Mouse (Mus musculus): ENCODE data around the gene Arfgap2. TPM values are rescaled to one million over a fixed set of nuclear protein-coding genes. Genes with fewer than 3 reads are reported as not detected.
"Not testable (repeated sequence)": the region's sequence is repeated elsewhere in the genome, so short reads cannot be mapped to it uniquely, and the experiment has no call there.

The Arfgap2 gene
- polyA plus RNA-seq (2014; fragmentation: Nextera tagmentation; extraction: Ambion mirVana) = 72.9 and 76.4 TPM in 2 replicates

DNA sequence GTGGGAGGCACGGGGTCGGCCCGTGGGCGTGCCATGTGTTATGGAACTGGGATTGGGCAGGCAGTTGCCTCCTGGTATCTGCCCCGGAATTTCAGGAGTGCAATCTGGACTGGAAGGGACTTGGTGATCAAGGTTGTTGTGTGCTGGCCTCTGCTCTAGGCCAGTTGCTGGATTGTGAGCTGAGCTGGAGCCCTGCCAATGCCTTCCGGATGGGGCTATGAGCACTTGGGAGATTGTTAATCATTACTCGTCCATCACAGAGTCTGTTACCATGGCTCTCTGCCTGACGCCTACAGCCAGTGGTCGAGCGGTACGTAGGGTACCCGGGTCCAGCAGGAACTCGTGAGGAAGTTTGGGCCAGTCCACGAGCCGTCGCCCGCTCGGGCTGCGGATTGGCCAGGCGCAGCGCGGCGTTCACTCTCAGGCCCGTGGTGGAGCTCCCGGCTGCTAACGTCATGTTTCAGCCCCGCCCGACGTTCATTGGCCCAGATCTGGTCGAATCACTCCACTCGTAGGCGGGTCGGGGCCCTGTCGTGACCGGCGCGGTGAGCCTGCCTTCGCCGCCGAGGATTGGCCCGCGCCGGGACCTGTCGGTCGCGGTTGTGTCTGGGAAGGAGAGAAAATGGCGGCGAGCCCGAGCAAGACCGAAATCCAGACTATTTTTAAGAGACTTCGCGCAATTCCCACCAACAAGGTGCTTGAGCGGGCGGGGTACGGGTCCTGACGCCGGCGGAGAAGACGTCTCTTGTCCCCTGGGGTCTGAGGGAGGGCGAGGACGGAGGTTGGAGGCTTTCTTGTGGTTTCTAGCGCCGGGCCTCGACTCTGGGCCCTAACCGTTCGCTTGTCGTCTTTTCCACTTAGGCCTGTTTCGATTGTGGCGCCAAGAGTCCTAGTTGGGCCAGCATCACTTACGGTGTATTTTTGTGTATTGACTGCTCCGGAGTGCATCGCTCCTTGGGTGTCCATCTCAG lies at the start of gene Arfgap2:
TSS of gene Arfgap2 (plus strand) at position 264 of the 971 bp plus-strand sequence.
- Histone ChIP-seq H3K9ac (ENCODE audit: low read length) (peak within 1 kb of the TSS; percentile 91), H3K27me3 (replicated peaks; ENCODE audit: control insufficient read depth, insufficient read depth, low read length) (no peaks in the 10 kb centered on the region), H3K4me2 (ENCODE audit: low read length) (peak within 1 kb of the TSS; percentile 87), H3K4me1 (ENCODE audit: control insufficient read depth, insufficient read depth, low read length) (peaks cover 5% of the 10 kb centered on the region; the same call in 1 of the 2 replicates), H3K36me3 (ENCODE audit: control insufficient read depth, insufficient read depth, low read length) (peaks cover 42% of the 10 kb centered on the region), H3K4me3 (ENCODE audit: low read depth, low read length) (peak within 1 kb of the TSS; percentile 83), H3K9me3 (replicated peaks; ENCODE audit: control insufficient read depth, low read length) (no peaks in the 10 kb centered on the region), H3K27ac (ENCODE audit: low read depth, low read length) (peak within 1 kb of the TSS; percentile 92)
- DNase-seq (ENCODE audit: low spot score) (peak; percentile 99), ATAC-seq (peak; percentile 99)
- 2% methylated on average over 72 of the region's 72 CpGs for WGBS

DNA sequence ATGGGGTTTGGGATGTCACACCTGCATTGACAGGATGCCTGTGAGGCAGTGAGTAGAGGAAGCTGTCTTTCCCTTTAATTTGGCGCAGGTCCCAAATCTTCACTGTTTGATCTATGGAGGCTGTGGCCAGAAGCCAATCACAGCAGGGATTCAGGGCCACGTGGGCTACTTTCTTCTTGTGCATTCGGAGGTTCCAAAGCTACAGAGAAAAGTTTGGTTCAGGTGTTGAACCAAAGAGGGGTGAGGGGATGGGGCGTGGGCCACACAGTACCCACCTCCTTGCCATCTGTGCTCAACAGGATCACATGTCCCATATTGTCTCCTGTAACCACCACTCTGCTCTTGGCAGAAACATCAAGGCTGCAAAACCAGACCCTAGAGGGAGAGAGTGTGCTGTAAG lies 47.7 kb upstream of the Arfgap2 start:
- Histone ChIP-seq H3K4me1 (ENCODE audit: control insufficient read depth, insufficient read depth, low read length) (no peaks in the 10 kb centered on the region), H3K9me3 (replicated peaks; ENCODE audit: control insufficient read depth, low read length) (no peaks in the 10 kb centered on the region), H3K27me3 (replicated peaks; ENCODE audit: control insufficient read depth, insufficient read depth, low read length) (no peaks in the 10 kb centered on the region), H3K36me3 (ENCODE audit: control insufficient read depth, insufficient read depth, low read length) (peaks cover 26% of the 10 kb centered on the region), H3K4me3 (ENCODE audit: low read depth, low read length) (no peak overlapping the region), H3K9ac (ENCODE audit: low read length) (no peak overlapping the region), H3K4me2 (ENCODE audit: low read length) (no peak overlapping the region), H3K27ac (ENCODE audit: low read depth, low read length) (no peak overlapping the region)
- peak; percentile 46 for ATAC-seq
- DNase-seq (ENCODE audit: low spot score) = peak; percentile 59
- 47% methylated on average over 4 of the region's 4 CpGs for WGBS

DNA sequence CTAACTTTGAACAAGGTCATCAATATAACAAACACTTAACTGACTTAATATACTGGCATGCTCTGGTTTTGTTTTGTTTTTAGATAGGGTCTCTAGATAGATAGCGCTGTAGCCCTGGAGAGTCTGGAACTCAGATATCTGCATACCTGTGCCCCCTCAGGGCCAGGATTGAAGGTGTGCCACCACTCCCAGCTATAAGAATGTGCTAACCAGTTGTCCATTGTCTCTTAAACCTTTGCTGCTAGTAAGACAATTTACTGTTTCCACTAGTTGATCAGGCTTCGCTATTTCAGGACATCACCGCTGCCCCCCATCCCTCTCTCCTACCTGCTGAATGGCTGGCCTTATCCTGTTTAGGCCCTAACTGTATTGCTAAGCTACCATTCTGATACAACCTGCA lies 44.3 kb upstream of the Arfgap2 start:
- Histone ChIP-seq H3K9me3 (replicated peaks; ENCODE audit: control insufficient read depth, low read length) (no peaks in the 10 kb centered on the region), H3K4me1 (ENCODE audit: control insufficient read depth, insufficient read depth, low read length) (no peaks in the 10 kb centered on the region), H3K4me3 (ENCODE audit: low read depth, low read length) (no peak overlapping the region), H3K9ac (ENCODE audit: low read length) (no peak overlapping the region), H3K27ac (ENCODE audit: low read depth, low read length) (no peak overlapping the region), H3K27me3 (replicated peaks; ENCODE audit: control insufficient read depth, insufficient read depth, low read length) (no peaks in the 10 kb centered on the region), H3K36me3 (ENCODE audit: control insufficient read depth, insufficient read depth, low read length) (peaks cover 9% of the 10 kb centered on the region; the same call in 1 of the 2 replicates), H3K4me2 (ENCODE audit: low read length) (no peak overlapping the region)
- WGBS = over 99% methylated on average over 3 of the region's 3 CpGs
- ATAC-seq = no peak
- no peak for DNase-seq (ENCODE audit: low spot score)

GRCm38 (mm10) chr2:91223614-91224013 lies 41.2 kb upstream of the Arfgap2 start:
- Histone ChIP-seq H3K9me3 (replicated peaks; ENCODE audit: control insufficient read depth, low read length) (no peaks in the 10 kb centered on the region), H3K36me3 (ENCODE audit: control insufficient read depth, insufficient read depth, low read length) (no peaks in the 10 kb centered on the region), H3K27me3 (replicated peaks; ENCODE audit: control insufficient read depth, insufficient read depth, low read length) (no peaks in the 10 kb centered on the region), H3K27ac (ENCODE audit: low read depth, low read length) (no peak overlapping the region), H3K9ac (ENCODE audit: low read length) (no peak overlapping the region), H3K4me1 (ENCODE audit: control insufficient read depth, insufficient read depth, low read length) (no peaks in the 10 kb centered on the region), H3K4me2 (ENCODE audit: low read length) (no peak overlapping the region), H3K4me3 (ENCODE audit: low read depth, low read length) (no peak overlapping the region)
- DNase-seq (ENCODE audit: low spot score) (no peak), ATAC-seq (no peak)
- WGBS = 75% methylated on average over 2 of the region's 2 CpGs

- H3K4me3 ChIP-seq (ENCODE audit: low read depth, low read length) = no peak overlapping the region
- WGBS = 75% methylated on average over 2 of the region's 2 CpGs
These were observed 35.0 kb upstream of the Arfgap2 start for GRCm38 (mm10) chr2:91229735-91230134.

DNA sequence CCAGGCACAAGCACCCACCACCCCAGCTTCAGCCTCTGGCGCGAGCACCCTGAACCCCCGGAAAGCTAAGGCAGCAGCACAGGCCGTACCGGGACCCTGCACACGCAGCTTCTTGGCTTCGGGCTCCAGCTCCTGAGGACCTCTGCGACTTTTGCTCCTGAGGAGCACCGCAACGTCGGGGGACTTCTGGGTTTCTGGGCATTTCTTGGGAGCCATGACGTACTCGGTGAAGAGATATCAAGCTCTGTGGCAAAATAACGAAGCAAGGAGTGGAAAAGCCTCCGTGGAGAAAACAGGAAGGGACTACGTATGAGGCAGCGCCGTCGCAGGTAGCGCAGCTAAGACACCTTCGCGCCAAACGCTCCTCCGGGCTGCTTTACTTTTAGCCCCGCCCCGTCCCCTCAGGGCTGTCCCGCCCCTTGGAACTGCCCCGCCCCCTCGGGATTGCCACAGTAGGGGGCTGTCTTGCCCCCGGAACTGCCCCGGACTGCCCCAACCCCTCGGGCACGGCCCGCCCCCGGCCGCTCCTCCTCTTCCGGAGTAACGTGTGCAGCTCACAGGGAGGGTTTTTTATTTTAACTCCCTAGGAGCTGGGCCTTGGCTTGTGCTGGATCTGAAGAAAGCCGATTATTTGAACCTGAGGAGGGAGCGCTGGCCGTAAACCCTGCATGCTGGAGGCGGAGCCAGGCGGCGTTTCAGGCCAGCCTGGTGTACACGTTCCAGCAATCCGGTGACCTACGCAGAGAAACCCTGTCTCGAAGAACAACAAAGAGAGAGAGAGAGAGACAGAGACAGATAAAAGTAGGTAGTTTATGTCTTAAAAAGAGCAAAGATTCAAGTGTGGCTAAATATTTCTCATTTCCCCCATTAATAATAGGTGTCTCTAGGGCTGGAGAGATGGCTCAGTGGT lies 27.9 kb upstream of the Arfgap2 start, which contains the start of gene Ddb2:
TSS of gene Ddb2 (minus strand) at position 382 of the 910 bp plus-strand sequence.
- no peaks in the 10 kb centered on the region for H3K27me3 ChIP-seq (replicated peaks; ENCODE audit: control insufficient read depth, insufficient read depth, low read length)
- DNase-seq (ENCODE audit: low spot score) = peak; percentile 97
- H3K9ac ChIP-seq (ENCODE audit: low read length) = peak within 1 kb of the TSS; percentile 55
- peak within 1 kb of the TSS; percentile 76 for H3K27ac ChIP-seq (ENCODE audit: low read depth, low read length)
- peak; percentile 98 for ATAC-seq
- no peaks in the 10 kb centered on the region for H3K9me3 ChIP-seq (replicated peaks; ENCODE audit: control insufficient read depth, low read length)
- H3K4me1 ChIP-seq (ENCODE audit: control insufficient read depth, insufficient read depth, low read length) = 0 out of 2 replicates have a peak, but pooled peaks cover 4% of the 10 kb centered on the region
- WGBS = under 1% methylated on average over 48 of the region's 48 CpGs
- peak within 1 kb of the TSS; percentile 55 for H3K4me3 ChIP-seq (ENCODE audit: low read depth, low read length)
- no peaks in the 10 kb centered on the region for H3K36me3 ChIP-seq (ENCODE audit: control insufficient read depth, insufficient read depth, low read length)
- peak within 1 kb of the TSS; percentile 77 for H3K4me2 ChIP-seq (ENCODE audit: low read length)

More at GRCm38 (mm10) chr2:91229735-91230134, 35.0 kb upstream of the Arfgap2 start:
- Histone ChIP-seq H3K36me3 (ENCODE audit: control insufficient read depth, insufficient read depth, low read length) (no peaks in the 10 kb centered on the region), H3K4me2 (ENCODE audit: low read length) (no peak overlapping the region), H3K27me3 (replicated peaks; ENCODE audit: control insufficient read depth, insufficient read depth, low read length) (no peaks in the 10 kb centered on the region), H3K27ac (ENCODE audit: low read depth, low read length) (no peak overlapping the region), H3K9ac (ENCODE audit: low read length) (no peak overlapping the region), H3K9me3 (replicated peaks; ENCODE audit: control insufficient read depth, low read length) (no peaks in the 10 kb centered on the region), H3K4me1 (ENCODE audit: control insufficient read depth, insufficient read depth, low read length) (no peaks in the 10 kb centered on the region)
- no peak for DNase-seq (ENCODE audit: low spot score)
- ATAC-seq = no peak

DNA sequence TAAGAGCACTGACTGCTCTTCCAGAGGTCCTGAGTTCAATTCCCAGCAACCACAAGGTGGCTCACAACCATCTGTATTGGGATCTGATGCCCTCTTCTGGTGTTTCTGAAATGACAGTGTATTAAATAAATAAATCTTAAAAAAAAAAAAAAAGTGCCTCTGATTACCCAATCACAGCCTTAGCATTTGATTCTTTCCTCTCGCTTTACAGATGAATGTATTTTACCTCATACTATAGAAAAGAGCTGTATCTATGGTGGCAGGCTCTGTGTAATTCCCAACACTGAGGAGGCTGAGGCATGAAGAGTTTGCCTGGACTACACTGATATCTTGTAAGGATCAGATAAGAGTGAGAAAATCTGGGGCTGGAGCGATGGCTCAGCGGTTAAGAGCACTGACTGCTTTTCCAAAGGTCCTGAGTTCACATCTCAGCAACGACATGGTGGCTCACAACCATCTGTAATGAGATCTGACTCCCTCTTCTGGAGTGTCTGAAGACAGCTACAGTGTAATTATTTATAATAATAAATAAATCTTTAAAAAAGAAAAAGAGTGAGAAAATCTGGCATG lies 27.2 kb upstream of the Arfgap2 start:
- peak; percentile 67 for ATAC-seq
- DNase-seq (ENCODE audit: low spot score) = peak; percentile 60
- H3K27me3 ChIP-seq (replicated peaks; ENCODE audit: control insufficient read depth, insufficient read depth, low read length); H3K36me3 ChIP-seq (ENCODE audit: control insufficient read depth, insufficient read depth, low read length); H3K4me1 ChIP-seq (ENCODE audit: control insufficient read depth, insufficient read depth, low read length); H3K9me3 ChIP-seq (replicated peaks; ENCODE audit: control insufficient read depth, low read length): not testable (repeated sequence)
- H3K9ac ChIP-seq (ENCODE audit: low read length) = peak overlapping the region; percentile 55; the same call in 1 of the 2 replicates
- H3K4me3 ChIP-seq (ENCODE audit: low read depth, low read length) = peak overlapping the region; percentile 55
- H3K4me2 ChIP-seq (ENCODE audit: low read length) = peak overlapping the region; percentile 77
- WGBS = 18% methylated on average over 4 of the region's 4 CpGs
- H3K27ac ChIP-seq (ENCODE audit: low read depth, low read length) = peak overlapping the region; percentile 76

DNA sequence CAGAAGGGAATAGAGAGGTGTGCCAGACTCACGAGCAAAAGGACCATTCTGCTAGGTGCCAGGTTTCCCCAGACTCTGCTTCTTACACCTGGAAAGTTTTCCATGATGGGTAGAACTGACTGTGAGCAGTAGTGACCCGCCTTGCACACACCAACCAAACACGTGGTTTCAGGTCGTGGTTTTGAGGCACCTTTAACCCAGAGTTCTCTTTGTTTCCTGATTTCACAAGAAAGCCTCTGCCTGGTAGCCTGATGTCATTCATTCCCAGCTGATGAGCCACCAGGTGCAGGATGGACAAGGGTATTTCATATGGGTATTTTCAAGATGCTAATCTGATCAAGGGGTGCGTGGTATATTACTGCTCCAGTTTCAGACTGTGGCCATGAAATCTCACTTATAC lies 22.2 kb upstream of the Arfgap2 start:
- no peak for ATAC-seq
- WGBS = 82% methylated on average over 5 of the region's 5 CpGs
- no peaks in the 10 kb centered on the region for H3K27me3 ChIP-seq (replicated peaks; ENCODE audit: control insufficient read depth, insufficient read depth, low read length)

More for the DNA sequence above, 22.2 kb upstream of the Arfgap2 start:
- Histone ChIP-seq H3K36me3 (ENCODE audit: control insufficient read depth, insufficient read depth, low read length) (no peaks in the 10 kb centered on the region), H3K9me3 (replicated peaks; ENCODE audit: control insufficient read depth, low read length) (no peaks in the 10 kb centered on the region), H3K9ac (ENCODE audit: low read length) (no peak overlapping the region), H3K4me3 (ENCODE audit: low read depth, low read length) (no peak overlapping the region), H3K4me2 (ENCODE audit: low read length) (no peak overlapping the region), H3K27ac (ENCODE audit: low read depth, low read length) (no peak overlapping the region), H3K4me1 (ENCODE audit: control insufficient read depth, insufficient read depth, low read length) (no peaks in the 10 kb centered on the region)
- DNase-seq (ENCODE audit: low spot score) = no peak
